Mouse (Mus musculus) lung, adult 2 months (tissue): ENCODE measurements at regions not wholly inside any gene's neighbourhood (a gene's known extent, or its start where the extent isn't known, plus 50 kb on each side); places are given as distances from the start of the nearest gene placed in this dataset.

Experiments
- CTCF ChIP-seq: fragments of 200-500 bp; IDR thresholded peaks from 2 replicates; pipeline ENCODE4 v1.5.1; 2011; ENCODE audit warnings: mild to moderate bottlenecking, low read length, control low read depth; ENCODE audit not compliant: insufficient read depth
- POLR2A ChIP-seq: fragments of 200-500 bp; IDR thresholded peaks from 2 replicates; pipeline ENCODE4 v1.6.1; 2011; ENCODE audit warnings: low read depth, mild to moderate bottlenecking, control low read depth, low read length, borderline replicate concordance; ENCODE audit errors: extremely low read depth

DNA sequence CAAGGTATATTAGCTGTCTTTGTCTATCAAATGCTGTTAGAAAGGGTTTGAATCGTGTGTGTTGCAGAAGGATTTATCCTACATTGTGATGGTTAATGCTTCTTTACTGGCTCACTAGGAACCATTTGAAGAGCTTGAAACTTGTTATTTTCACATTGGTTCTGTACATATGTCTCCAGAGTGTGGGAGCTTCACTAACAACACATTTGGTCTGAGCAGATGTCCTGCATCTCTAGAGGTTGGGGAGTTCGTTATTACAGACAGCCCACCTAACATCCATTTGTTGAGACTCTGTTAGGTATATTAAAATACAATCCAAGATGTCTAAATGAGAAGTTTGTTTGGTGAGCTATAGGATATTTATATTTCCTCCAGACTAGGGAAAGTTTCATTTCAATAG, 244.0 kb upstream of the Dph6 start:
- TF ChIP-seq POLR2A (no peak), CTCF (no peak)
